Comparison of ENCODE assay signal across 10 mouse cellular contexts in genomic region chr5:106561499-106561822, GRCm38 (mm10). TPM values are rescaled to one million over a fixed set of nuclear protein-coding genes. Genes with fewer than 3 reads are reported as not detected.
DNase-seq lines count a peak whose midpoint lies in the region; ATAC-seq and TF ChIP-seq lines count a peak whose summit lies in the region.
"Had no signal": no experiment of that assay in that cellular context is flagged by ENCODE, and none has a peak within 500 bp of the region (broad histone marks: within the 10 kb centered on the region; RNA-seq: fewer than 3 reads in every experiment).

No protein-coding gene starts in this region.

- no peak overlapping the region for H3K27ac ChIP-seq in lung, embryonic 15.5 days
- H3K27ac ChIP-seq in forebrain, embryonic 12.5 days = peak overlapping the region; percentile 75
- H3K27ac ChIP-seq in intestine, postnatal 0 days (ENCODE audit: low read depth, low read length) = no peak overlapping the region
- H3K27ac ChIP-seq in neural tube, embryonic 14.5 days (ENCODE audit: low read depth, low read length) = 0 out of 2 replicates have a peak overlapping the region, but pooled peaks have one; percentile 60

- no peak for DNase-seq in lung, adult 2 months
- no peak for DNase-seq in cerebellum, postnatal 14 days
- no peak for DNase-seq in layer of hippocampus, postnatal 14 days (ENCODE audit: low spot score in 2 of 2)
- no peak for DNase-seq in right cerebral cortex, postnatal 14 days
- DNase-seq: thymus, postnatal 14 days had no signal

- no peak for TF ChIP-seq POLR2A in lung, adult 2 months (IDR thresholded peaks at IDR 0.05; ENCODE audit: borderline replicate concordance, extremely low read depth, low read depth, low read length)

- no peaks in the 10 kb centered on the region for H3K9me3 ChIP-seq in lung, embryonic 15.5 days
- H3K9me3 ChIP-seq in forebrain, embryonic 12.5 days = no peaks in the 10 kb centered on the region
- H3K9me3 ChIP-seq in intestine, postnatal 0 days (ENCODE audit: control insufficient read depth) = no peaks in the 10 kb centered on the region
- H3K9me3 ChIP-seq in neural tube, embryonic 14.5 days (ENCODE audit: control insufficient read depth, low read length) = no peaks in the 10 kb centered on the region

- H3K36me3 ChIP-seq in lung, embryonic 15.5 days = no peaks in the 10 kb centered on the region
- H3K36me3 ChIP-seq in forebrain, embryonic 12.5 days (replicated peaks) = no peaks in the 10 kb centered on the region
- no peaks in the 10 kb centered on the region for H3K36me3 ChIP-seq in intestine, postnatal 0 days (ENCODE audit: control insufficient read depth, insufficient read depth)
- H3K36me3 ChIP-seq in neural tube, embryonic 14.5 days (ENCODE audit: control insufficient read depth, insufficient read depth, low read length) = no peaks in the 10 kb centered on the region

- 8% methylated on average over 8 of the region's 8 CpGs for WGBS in lung, embryonic 15.5 days
- 20% methylated on average over 8 of the region's 8 CpGs for WGBS in lung, adult 2 months
- WGBS in forebrain, embryonic 12.5 days = 12% methylated on average over 8 of the region's 8 CpGs
- WGBS in intestine, postnatal 0 days = 14% methylated on average over 8 of the region's 8 CpGs
- WGBS in neural tube, embryonic 14.5 days = 14% methylated on average over 8 of the region's 8 CpGs

- H3K4me1 ChIP-seq in lung, embryonic 15.5 days = peaks cover 6% of the 10 kb centered on the region; the same call in 1 of the 2 replicates
- H3K4me1 ChIP-seq in lung, adult 2 months (ENCODE audit: control insufficient read depth, insufficient read depth, low read length) = 0 out of 2 replicates have a peak, but pooled peaks cover 2% of the 10 kb centered on the region
- peaks cover 58% of the 10 kb centered on the region for H3K4me1 ChIP-seq in forebrain, embryonic 12.5 days
- H3K4me1 ChIP-seq in intestine, postnatal 0 days (replicated peaks; ENCODE audit: control insufficient read depth, insufficient read depth, low read length) = no peaks in the 10 kb centered on the region
- H3K4me1 ChIP-seq in neural tube, embryonic 14.5 days (ENCODE audit: control insufficient read depth, insufficient read depth, low read length) = peaks cover 20% of the 10 kb centered on the region

- H3K9ac ChIP-seq in lung, embryonic 15.5 days = no peak overlapping the region
- H3K9ac ChIP-seq in forebrain, embryonic 12.5 days = peak overlapping the region; percentile 45
- no peak overlapping the region for H3K9ac ChIP-seq in intestine, postnatal 0 days (ENCODE audit: low read depth, low read length)
- H3K9ac ChIP-seq in neural tube, embryonic 14.5 days (replicated peaks; ENCODE audit: low read depth, low read length) = no peak overlapping the region

- peaks cover 97% of the 10 kb centered on the region for H3K27me3 ChIP-seq in lung, embryonic 15.5 days
- peaks cover 93% of the 10 kb centered on the region for H3K27me3 ChIP-seq in forebrain, embryonic 12.5 days
- peaks cover 83% of the 10 kb centered on the region for H3K27me3 ChIP-seq in intestine, postnatal 0 days (replicated peaks; ENCODE audit: control insufficient read depth, insufficient read depth, low read length)
- peaks cover 55% of the 10 kb centered on the region for H3K27me3 ChIP-seq in neural tube, embryonic 14.5 days (ENCODE audit: control insufficient read depth, insufficient read depth, low read length)

- ATAC-seq in lung, embryonic 15.5 days (ENCODE audit: borderline replicate concordance, extremely low read depth, low FRiP score, low TSS enrichment) = no peak
- no peak for ATAC-seq in forebrain, embryonic 12.5 days (ENCODE audit: low FRiP score)
- no peak for ATAC-seq in intestine, postnatal 0 days
- no peak for ATAC-seq in neural tube, embryonic 14.5 days (ENCODE audit: low read depth)

- no peak for TF ChIP-seq CTCF in lung, adult 2 months (IDR thresholded peaks at IDR 0.05; ENCODE audit: insufficient read depth, low read length)
- no peak for TF ChIP-seq CTCF in intestine, postnatal 0 days (IDR thresholded peaks at IDR 0.05; ENCODE audit: low read depth)

- peak overlapping the region; percentile 18; the same call in 1 of the 2 replicates for H3K4me3 ChIP-seq in lung, embryonic 15.5 days
- no peak overlapping the region for H3K4me3 ChIP-seq in lung, adult 2 months (replicated peaks; ENCODE audit: extremely low read depth, low read depth, low read length)
- H3K4me3 ChIP-seq in forebrain, embryonic 12.5 days (replicated peaks) = peak overlapping the region; percentile 32
- peak overlapping the region; percentile 14; the same call in 1 of the 2 replicates for H3K4me3 ChIP-seq in intestine, postnatal 0 days (ENCODE audit: low read depth, low read length)
- peak overlapping the region; percentile 15; the same call in 1 of the 2 replicates for H3K4me3 ChIP-seq in neural tube, embryonic 14.5 days (ENCODE audit: low read depth, low read length)

- H3K4me2 ChIP-seq in lung, embryonic 15.5 days = peak overlapping the region; percentile 46
- H3K4me2 ChIP-seq in forebrain, embryonic 12.5 days = peak overlapping the region; percentile 56
- H3K4me2 ChIP-seq in intestine, postnatal 0 days (replicated peaks; ENCODE audit: low read depth) = peak overlapping the region; percentile 52
- H3K4me2 ChIP-seq in neural tube, embryonic 14.5 days (ENCODE audit: low read depth, low read length) = peak overlapping the region; percentile 44

RNA-seq across cellular contexts. Expression of gene Gm17304, which starts 47.4 kb away (rescaled TPM):
- polyA plus RNA-seq in lung, embryonic 15.5 days (2015; fragmentation: Nextera tagmentation; extraction: Ambion mirVana) = not detected in 2 replicates
- not detected in 2 replicates for polyA plus RNA-seq in lung, adult 2 months (2012; rRNA removed)
- not detected in 2 replicates for polyA plus RNA-seq in forebrain, embryonic 12.5 days (2016; fragmentation: Nextera tagmentation; extraction: Ambion mirVana)
- polyA plus RNA-seq in intestine, postnatal 0 days (2015; fragmentation: Nextera tagmentation; extraction: Ambion mirVana) = not detected in 2 replicates
- not detected in 2 replicates for polyA plus RNA-seq in neural tube, embryonic 14.5 days (2014; fragmentation: Nextera tagmentation; extraction: Ambion mirVana)
- not detected for total RNA-seq in layer of hippocampus, postnatal 14 days (2021)
- polyA plus RNA-seq: large intestine, adult 2 months had no signal

Comparison
In these comparisons a context has a peak if more than half of its experiments do, and no peak if none do; other contexts are left out.
1. H3K27ac ChIP-seq: peak in forebrain, embryonic 12.5 days (single experiment) and neural tube, embryonic 14.5 days (single experiment); none in lung, embryonic 15.5 days (single experiment) and intestine, postnatal 0 days (single experiment).
2. Peak in every context shown above with its lines, with median percentiles within 50 percentile points of each other: H3K4me2 ChIP-seq.